Mouse (Mus musculus): ENCODE measurements around the gene Farp1.

DNA sequence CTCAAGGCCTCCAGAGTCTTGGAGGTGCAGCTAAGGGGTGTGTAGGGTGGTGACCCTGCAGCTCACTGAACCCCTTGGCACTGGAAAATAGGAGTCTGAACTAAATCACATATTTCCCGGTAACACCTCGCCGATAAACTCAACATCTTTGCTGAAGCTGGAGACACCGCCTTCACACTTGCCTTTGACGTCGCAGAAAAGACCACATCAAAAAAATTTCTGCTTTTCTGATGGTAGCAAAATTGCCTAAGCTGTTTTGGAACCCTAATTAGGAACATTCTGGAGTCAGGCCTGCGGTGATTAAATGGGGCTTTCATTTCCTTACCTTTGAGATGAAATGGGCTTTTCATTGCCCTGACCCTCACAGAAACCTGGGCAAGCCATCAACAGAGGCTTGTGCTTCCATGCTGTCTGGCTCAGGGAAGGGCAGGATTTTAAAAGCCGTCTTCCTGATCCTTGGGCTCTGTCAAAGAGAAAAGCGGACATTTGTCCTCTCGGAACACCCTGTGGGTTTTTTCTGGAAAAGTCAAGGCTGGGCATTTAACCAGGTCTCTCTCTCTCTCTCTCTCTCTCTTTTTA, 72.8 kb downstream of the Farp1 start:
- no peak for TF ChIP-seq CTCF (IDR thresholded peaks at IDR 0.05; ENCODE audit: low read depth, low read length)
- no peak for TF ChIP-seq POLR2A (IDR thresholded peaks at IDR 0.05; ENCODE audit: insufficient read depth, low read length)
- TF ChIP-seq EP300 (IDR thresholded peaks at IDR 0.05; ENCODE audit: insufficient read depth, low read depth, low read length) = no peak
